Mouse (Mus musculus) CD4-positive, CD25-positive, alpha-beta regulatory T cell, adult 4 months (primary cell): ENCODE data around the gene Sugt1. TPM values are rescaled to one million over a fixed set of nuclear protein-coding genes. Genes with fewer than 3 reads are reported as not detected.

Experiments used
- ATAC-seq: one replicate; pipeline ENCODE4 v1.8.0; 2017
- polyA plus RNA-seq, 2 experiments: library from polyadenylated mRNA; unstranded; fragments of 100-300 nt; shearing (Covaris generic); gene quantifications; one replicate each; pipeline ENCODE4 v1.2.1; 2017

Gene Sugt1
- polyA plus RNA-seq, 2 experiments from 2014 or later, result 111 to 162 TPM

DNA sequence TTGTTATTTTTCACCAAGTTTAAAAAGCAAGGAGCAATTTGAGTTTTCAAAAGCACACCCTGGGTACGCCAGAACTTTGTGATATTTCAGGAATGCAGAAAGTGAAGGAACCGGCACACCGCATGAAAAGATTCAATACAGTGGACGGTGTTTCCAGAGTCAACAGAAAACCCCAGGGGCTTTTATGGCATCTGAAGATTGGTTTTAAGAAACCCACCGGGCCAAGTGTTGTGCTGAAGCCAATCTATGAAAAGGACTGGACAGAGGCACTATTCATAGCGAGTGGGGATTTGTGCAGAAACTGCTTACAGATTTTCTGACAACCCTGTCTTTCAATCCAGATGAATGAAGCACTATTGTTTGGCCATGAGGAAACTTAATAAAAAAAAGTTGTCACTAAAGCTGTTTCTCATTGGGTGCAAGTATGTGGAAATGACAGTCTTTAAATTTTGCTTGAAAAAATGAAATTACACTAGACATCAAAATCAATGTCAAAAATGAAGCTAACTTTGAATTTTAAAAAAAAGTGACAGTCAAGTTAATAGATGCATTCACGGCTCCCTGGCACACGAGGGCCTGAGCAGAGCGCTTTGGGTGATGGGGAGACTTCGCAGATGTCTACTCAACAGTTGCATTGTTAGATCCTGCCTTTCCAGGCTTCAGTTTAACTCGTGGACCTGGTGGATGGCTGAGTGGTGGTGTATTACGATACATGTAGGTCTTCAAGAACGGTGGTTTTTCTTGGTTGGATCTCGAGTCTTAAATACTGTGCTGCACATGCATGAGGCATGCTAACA lies 90.6 kb downstream of the Sugt1 start:
- no peak for ATAC-seq

DNA sequence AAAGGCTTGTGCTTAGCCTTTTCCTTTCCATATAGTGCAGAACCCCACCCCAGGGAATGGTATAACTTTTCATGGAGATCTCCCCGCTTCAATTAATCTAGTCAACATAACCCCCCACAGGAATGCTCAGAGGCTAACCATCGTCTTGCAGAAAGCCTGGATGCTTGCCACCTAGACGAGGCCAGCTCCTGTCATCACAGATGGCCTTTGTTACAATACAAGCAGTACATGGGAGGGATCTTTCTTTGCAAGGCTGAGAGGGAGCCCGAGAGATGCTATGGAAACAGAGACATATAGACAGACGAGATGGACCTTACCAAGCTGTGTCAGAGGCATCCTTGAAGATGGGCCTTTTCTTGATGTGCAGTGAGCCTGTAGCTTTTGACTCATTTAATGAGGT lies 93.2 kb downstream of the Sugt1 start:
- ATAC-seq, result no peak

Other genes with a start within 250 kb of the Sugt1 start
- gene Naa16, start 196.9 kb upstream of the Sugt1 start, polyA plus RNA-seq, result 10 to 100 TPM; 53.6 to 54.4 TPM
- 1 to 10 TPM; 4.3 to 6.0 TPM for gene Mtrf1, start 189.9 kb upstream of the Sugt1 start, polyA plus RNA-seq
- 1 to 10 TPM in 1 of 2 experiments, under 1 TPM in 1; 0.89 to 1.2 TPM for gene Kbtbd7, start 161.2 kb upstream of the Sugt1 start, polyA plus RNA-seq
- not detected for gene Kbtbd6, start 135.9 kb upstream of the Sugt1 start, polyA plus RNA-seq
- 100 to 1,000 TPM; 149 to 199 TPM for gene Elf1, start 106.5 kb upstream of the Sugt1 start, polyA plus RNA-seq
- 10 to 100 TPM; 25.3 to 27.1 TPM for gene Wbp4, start 106.2 kb upstream of the Sugt1 start, polyA plus RNA-seq
- not detected for gene Cnmd, start 74.5 kb downstream of the Sugt1 start, polyA plus RNA-seq
- not detected for gene Pcdh8, start 183.6 kb downstream of the Sugt1 start, polyA plus RNA-seq